Mouse (Mus musculus) stomach, embryonic 15.5 days (tissue): Measurements from ENCODE around the gene Tmem150c. TPM values are rescaled to one million over a fixed set of nuclear protein-coding genes. Genes with fewer than 3 reads are reported as not detected.
A peak's percentile ranks its signal among the peaks of the same experiment; 100 is the strongest.

Experiments used
- ATAC-seq: fragments of 200-750 bp; cut with Nextera tagmentation; 2 replicates; pipeline ENCODE4 v1.8.0; 2017; ENCODE audit warnings: low read depth, moderate number of reproducible peaks, moderate TSS enrichment; ENCODE audit not compliant: insufficient read depth, low FRiP score
- H3K27ac ChIP-seq: fragments of 300-500 bp; sonication (generic); 2 replicates; pipeline ENCODE4 v1.5.1; 2015; ENCODE audit warnings: mild to moderate bottlenecking, inconsistent platforms
- H3K27me3 ChIP-seq: fragments of 300-500 bp; sonication (generic); replicated peaks from 2 replicates; pipeline ENCODE4 v1.6.1; 2015; ENCODE audit warnings: inconsistent platforms
- H3K36me3 ChIP-seq: fragments of 300-500 bp; sonication (generic); 2 replicates; pipeline ENCODE4 v1.6.1; 2015; ENCODE audit warnings: inconsistent platforms
- H3K4me1 ChIP-seq: fragments of 300-500 bp; sonication (generic); 2 replicates; pipeline ENCODE4 v1.6.1; 2015; ENCODE audit warnings: inconsistent platforms
- H3K4me2 ChIP-seq: fragments of 300-500 bp; sonication (generic); 2 replicates; pipeline ENCODE4 v1.6.1; 2015; ENCODE audit warnings: mild to moderate bottlenecking, inconsistent platforms
- H3K4me3 ChIP-seq: fragments of 300-500 bp; sonication (generic); replicated peaks from 2 replicates; pipeline ENCODE4 v1.5.1; 2015; ENCODE audit warnings: inconsistent platforms
- H3K9ac ChIP-seq: fragments of 300-500 bp; sonication (generic); 2 replicates; pipeline ENCODE4 v1.6.1; 2015; ENCODE audit warnings: inconsistent platforms
- H3K9me3 ChIP-seq: fragments of 300-500 bp; sonication (generic); 2 replicates; pipeline ENCODE4 v1.6.1; 2016; ENCODE audit warnings: inconsistent platforms
- WGBS: fragments of 180-500 bp; shearing (Covaris S2); methylation state at CpG from one replicate; pipeline ENCODE4 v1.1.7; 2015; 5-methylcytosine and 5-hydroxymethylcytosine counted together
- polyA plus RNA-seq: library from polyadenylated mRNA; unstranded; fragments of >200 nt; fragmentation: Nextera tagmentation; extraction: Ambion mirVana; gene quantifications from 2 replicates; pipeline ENCODE4 v1.2.1, GENCODE M21; 2015

Tmem150c gene
- polyA plus RNA-seq, 1 experiment from 2014 or later = 4.7 TPM

- no peaks in the 10 kb centered on the region for H3K9me3 ChIP-seq
- no peak overlapping the region for H3K4me2 ChIP-seq
- H3K36me3 ChIP-seq = no peaks in the 10 kb centered on the region
- no peak overlapping the region for H3K9ac ChIP-seq
- no peak overlapping the region for H3K4me3 ChIP-seq
- H3K4me1 ChIP-seq = 0 out of 2 replicates have a peak, but pooled peaks cover 4% of the 10 kb centered on the region
- WGBS = 63% methylated on average over 7 of the region's 7 CpGs
- H3K27ac ChIP-seq = no peak overlapping the region
- ATAC-seq = no peak
- H3K27me3 ChIP-seq = no peaks in the 10 kb centered on the region
Measured at GRCm38 (mm10) chr5:100123283-100123682, 36.3 kb downstream of the Tmem150c start.

DNA sequence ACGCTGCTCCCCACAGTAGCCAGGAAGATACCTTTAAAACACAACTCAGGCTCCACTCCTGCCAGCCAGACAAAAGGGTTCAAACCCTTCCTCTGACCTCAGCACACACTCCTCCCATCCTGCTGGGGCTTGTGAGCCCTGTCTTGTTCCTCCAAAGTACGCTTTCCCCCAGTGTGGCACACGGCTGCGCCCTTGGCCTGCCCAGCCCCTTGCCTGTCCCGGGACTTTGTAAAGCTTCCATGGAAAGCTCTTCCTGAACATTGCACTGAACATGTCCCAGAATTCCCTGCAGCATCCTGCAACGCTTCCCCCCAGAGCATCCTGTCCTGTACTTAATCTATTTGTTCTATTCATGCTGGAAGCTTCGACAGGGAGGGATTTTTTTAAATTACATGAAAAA is 38.4 kb downstream of the Tmem150c start:
- H3K27me3 ChIP-seq = no peaks in the 10 kb centered on the region
- H3K36me3 ChIP-seq = no peaks in the 10 kb centered on the region
- H3K4me2 ChIP-seq = peak overlapping the region; percentile 28; the same call in 1 of the 2 replicates
- no peak overlapping the region for H3K27ac ChIP-seq
- 46% methylated on average over 7 of the region's 7 CpGs for WGBS
- ATAC-seq = no peak
- 0 out of 2 replicates have a peak, but pooled peaks cover 4% of the 10 kb centered on the region for H3K4me1 ChIP-seq
- no peaks in the 10 kb centered on the region for H3K9me3 ChIP-seq
- no peak overlapping the region for H3K4me3 ChIP-seq
- no peak overlapping the region for H3K9ac ChIP-seq

DNA sequence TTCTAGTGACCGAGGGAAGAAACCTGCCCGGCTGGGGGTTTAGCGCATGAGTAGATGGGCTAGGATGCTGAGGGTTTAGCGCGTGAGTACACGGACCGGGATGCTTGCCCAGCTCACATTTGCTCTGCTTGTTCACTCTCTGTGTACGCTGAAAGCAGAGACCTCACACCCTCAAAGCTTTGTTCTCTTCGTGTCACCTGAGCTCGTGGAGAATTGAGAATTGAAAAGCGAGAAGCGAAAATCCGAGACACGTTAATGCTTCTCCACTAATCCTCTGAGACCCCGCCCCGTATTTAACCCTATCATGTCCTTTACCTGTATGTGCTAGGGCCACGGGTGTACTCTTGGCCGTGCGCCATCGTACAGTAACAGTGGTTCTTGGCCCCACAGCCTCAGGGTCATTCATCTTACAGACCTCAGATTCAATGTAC is 38.9 kb downstream of the Tmem150c start:
- WGBS = 4% methylated on average over 20 of the region's 20 CpGs
- peak overlapping the region; percentile 28 for H3K4me2 ChIP-seq
- H3K9me3 ChIP-seq = no peaks in the 10 kb centered on the region
- no peaks in the 10 kb centered on the region for H3K27me3 ChIP-seq
- H3K9ac ChIP-seq = no peak overlapping the region
- no peak for ATAC-seq
- 0 out of 2 replicates have a peak, but pooled peaks cover 4% of the 10 kb centered on the region for H3K4me1 ChIP-seq
- no peaks in the 10 kb centered on the region for H3K36me3 ChIP-seq
- H3K27ac ChIP-seq = no peak overlapping the region
- H3K4me3 ChIP-seq = no peak overlapping the region

DNA sequence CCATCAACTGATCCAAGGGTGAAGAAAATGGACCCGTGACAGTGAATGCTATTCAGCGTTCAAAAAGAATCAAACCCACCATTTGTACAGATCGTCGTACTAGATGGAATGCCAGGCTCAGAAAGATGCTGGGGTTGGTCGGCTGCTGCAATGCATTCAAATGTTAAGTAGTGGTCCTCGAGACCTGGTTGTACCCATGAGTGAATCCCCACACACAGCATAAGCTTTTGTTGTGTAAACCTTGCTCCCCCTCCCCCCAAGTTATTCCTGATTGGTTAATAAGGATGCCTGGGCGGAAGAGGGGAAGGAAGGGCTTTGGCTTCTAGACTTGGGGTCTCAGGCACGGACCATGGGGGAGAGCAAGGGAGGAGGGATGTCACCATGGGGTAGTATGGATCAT is 40.3 kb downstream of the Tmem150c start:
- Histone ChIP-seq H3K4me2 (no peak overlapping the region), H3K27ac (no peak overlapping the region), H3K36me3 (no peaks in the 10 kb centered on the region), H3K27me3 (no peaks in the 10 kb centered on the region), H3K4me3 (no peak overlapping the region), H3K9me3 (no peaks in the 10 kb centered on the region), H3K9ac (no peak overlapping the region), H3K4me1 (0 out of 2 replicates have a peak, but pooled peaks cover 4% of the 10 kb centered on the region)
- 61% methylated on average over 8 of the region's 8 CpGs for WGBS
- ATAC-seq = no peak

GRCm38 (mm10) chr5:100113403-100113802 is 46.2 kb downstream of the Tmem150c start:
- no peak for ATAC-seq
- no peaks in the 10 kb centered on the region for H3K4me1 ChIP-seq
- WGBS = 42% methylated on average over 5 of the region's 5 CpGs

GRCm38 (mm10) chr5:100110581-100110980 is 49.0 kb downstream of the Tmem150c start:
- Histone ChIP-seq H3K9ac (no peak overlapping the region), H3K36me3 (no peaks in the 10 kb centered on the region), H3K4me2 (no peak overlapping the region), H3K27ac (no peak overlapping the region), H3K27me3 (no peaks in the 10 kb centered on the region), H3K4me3 (no peak overlapping the region), H3K4me1 (no peaks in the 10 kb centered on the region), H3K9me3 (no peaks in the 10 kb centered on the region)
- no peak for ATAC-seq
- WGBS = 61% methylated on average over 3 of the region's 3 CpGs

More at GRCm38 (mm10) chr5:100113403-100113802, 46.2 kb downstream of the Tmem150c start:
- no peak overlapping the region for H3K4me3 ChIP-seq
- H3K4me2 ChIP-seq = no peak overlapping the region
- no peaks in the 10 kb centered on the region for H3K36me3 ChIP-seq
- no peaks in the 10 kb centered on the region for H3K27me3 ChIP-seq
- no peak overlapping the region for H3K9ac ChIP-seq
- no peak overlapping the region for H3K27ac ChIP-seq
- H3K9me3 ChIP-seq = no peaks in the 10 kb centered on the region

GRCm38 (mm10) chr5:100109543-100110282 is 49.9 kb downstream of the Tmem150c start:
- no peak overlapping the region for H3K4me3 ChIP-seq
- no peaks in the 10 kb centered on the region for H3K4me1 ChIP-seq
- WGBS = 48% methylated on average over 7 of the region's 7 CpGs
- no peak for ATAC-seq
- no peaks in the 10 kb centered on the region for H3K9me3 ChIP-seq
- H3K4me2 ChIP-seq = no peak overlapping the region
- no peak overlapping the region for H3K9ac ChIP-seq
- H3K36me3 ChIP-seq = no peaks in the 10 kb centered on the region
- H3K27me3 ChIP-seq = no peaks in the 10 kb centered on the region
- no peak overlapping the region for H3K27ac ChIP-seq

- H3K36me3 ChIP-seq = no peaks in the 10 kb centered on the region
- H3K9me3 ChIP-seq = no peaks in the 10 kb centered on the region
- ATAC-seq = no peak
- WGBS = 63% methylated on average over 9 of the region's 9 CpGs
- no peaks in the 10 kb centered on the region for H3K4me1 ChIP-seq
- no peaks in the 10 kb centered on the region for H3K27me3 ChIP-seq
- H3K9ac ChIP-seq = no peak overlapping the region
- H3K4me3 ChIP-seq = no peak overlapping the region
- H3K4me2 ChIP-seq = no peak overlapping the region
- H3K27ac ChIP-seq = no peak overlapping the region; the same call in 1 of the 2 replicates
Measured at GRCm38 (mm10) chr5:100108866-100109265, 50.7 kb downstream of the Tmem150c start.

GRCm38 (mm10) chr5:100102395-100102794 is 57.2 kb downstream of the Tmem150c start:
- Histone ChIP-seq H3K4me1 (no peaks in the 10 kb centered on the region), H3K27me3 (no peaks in the 10 kb centered on the region), H3K4me3 (no peak overlapping the region), H3K9me3 (no peaks in the 10 kb centered on the region), H3K9ac (no peak overlapping the region), H3K27ac (no peak overlapping the region), H3K4me2 (no peak overlapping the region), H3K36me3 (no peaks in the 10 kb centered on the region)
- ATAC-seq = no peak
- 64% methylated on average over 1 of the region's 1 CpGs for WGBS

GRCm38 (mm10) chr5:100097967-100098366 is 61.6 kb downstream of the Tmem150c start:
- Histone ChIP-seq H3K27me3 (no peaks in the 10 kb centered on the region), H3K36me3 (no peaks in the 10 kb centered on the region), H3K27ac (no peak overlapping the region), H3K9me3 (no peaks in the 10 kb centered on the region), H3K4me2 (no peak overlapping the region), H3K4me3 (no peak overlapping the region), H3K4me1 (no peaks in the 10 kb centered on the region), H3K9ac (no peak overlapping the region)
- 90% methylated on average over 4 of the region's 4 CpGs for WGBS
- ATAC-seq = no peak

GRCm38 (mm10) chr5:100096955-100097354 is 62.7 kb downstream of the Tmem150c start:
- no peaks in the 10 kb centered on the region for H3K27me3 ChIP-seq
- WGBS = 67% methylated on average over 5 of the region's 5 CpGs
- no peaks in the 10 kb centered on the region for H3K36me3 ChIP-seq
- H3K9ac ChIP-seq = no peak overlapping the region
- H3K4me3 ChIP-seq = no peak overlapping the region
- no peaks in the 10 kb centered on the region for H3K9me3 ChIP-seq
- no peak overlapping the region for H3K4me2 ChIP-seq
- H3K4me1 ChIP-seq = no peaks in the 10 kb centered on the region
- no peak for ATAC-seq
- no peak overlapping the region for H3K27ac ChIP-seq

GRCm38 (mm10) chr5:100091602-100092001 is 68.0 kb downstream of the Tmem150c start:
- H3K9me3 ChIP-seq = no peaks in the 10 kb centered on the region
- no peak overlapping the region for H3K27ac ChIP-seq
- H3K9ac ChIP-seq = no peak overlapping the region
- 15% methylated on average over 17 of the region's 17 CpGs for WGBS
- H3K27me3 ChIP-seq = no peaks in the 10 kb centered on the region
- H3K4me1 ChIP-seq = peaks cover 8% of the 10 kb centered on the region; the same call in 1 of the 2 replicates
- H3K4me3 ChIP-seq = no peak overlapping the region
- H3K36me3 ChIP-seq = no peaks in the 10 kb centered on the region
- no peak for ATAC-seq
- H3K4me2 ChIP-seq = peak overlapping the region; percentile 9; the same call in 1 of the 2 replicates
